Mouse (Mus musculus) lung, adult 2 months (tissue): ENCODE data around the gene Esyt3.

Source experiments
- CTCF ChIP-seq: fragments of 200-500 bp; IDR thresholded peaks from 2 replicates; pipeline ENCODE4 v1.5.1; 2011; ENCODE audit warnings: mild to moderate bottlenecking, low read length, control low read depth; ENCODE audit not compliant: insufficient read depth
- POLR2A ChIP-seq: fragments of 200-500 bp; IDR thresholded peaks from 2 replicates; pipeline ENCODE4 v1.6.1; 2011; ENCODE audit warnings: low read depth, mild to moderate bottlenecking, control low read depth, low read length, borderline replicate concordance; ENCODE audit errors: extremely low read depth

- no peak for TF ChIP-seq CTCF
- no peak for TF ChIP-seq POLR2A
Measured at GRCm38 (mm10) chr9:99339182-99339581, 19.2 kb downstream of the Esyt3 start.
